Mouse (Mus musculus) limb, embryonic 14.5 days (tissue): ENCODE results near the gene N4bp1. TPM values are rescaled to one million over a fixed set of nuclear protein-coding genes. Genes with fewer than 3 reads are reported as not detected.

Experiments
- ATAC-seq: fragments of 200-750 bp; cut with Nextera tagmentation; 2 replicates; pipeline ENCODE4 v1.8.0; 2017; ENCODE audit warnings: low read depth, moderate number of reproducible peaks, moderate TSS enrichment; ENCODE audit not compliant: low FRiP score
- DNase-seq: peaks from one replicate; pipeline ENCODE4 v3.0.0-alpha.2; 2015; ENCODE audit warnings: low spot score
- H3K27ac ChIP-seq: fragments of 300-500 bp; sonication (generic); replicated peaks from 2 replicates; pipeline ENCODE4 v1.5.1; 2014; ENCODE audit warnings: low read depth, mild to moderate bottlenecking, low read length, moderate library complexity, mixed read lengths
- H3K27me3 ChIP-seq: fragments of 300-500 bp; sonication (generic); 2 replicates; pipeline ENCODE4 v1.6.1; 2014; ENCODE audit warnings: low read length, mixed read lengths; ENCODE audit not compliant: control insufficient read depth, insufficient read depth
- H3K36me3 ChIP-seq: fragments of 300-500 bp; sonication (generic); 2 replicates; pipeline ENCODE4 v1.6.1; 2014; ENCODE audit warnings: mild to moderate bottlenecking, low read length, moderate library complexity, mixed read lengths; ENCODE audit not compliant: control insufficient read depth, insufficient read depth
- H3K4me1 ChIP-seq: fragments of 300-500 bp; sonication (generic); 2 replicates; pipeline ENCODE4 v1.6.1; 2014; ENCODE audit warnings: antibody characterized with exemption, low read length, mixed read lengths; ENCODE audit not compliant: control insufficient read depth, insufficient read depth
- H3K4me2 ChIP-seq: fragments of 300-500 bp; sonication (generic); replicated peaks from 2 replicates; pipeline ENCODE4 v1.6.1; 2014; ENCODE audit warnings: low read depth, mild to moderate bottlenecking, low read length, moderate library complexity; ENCODE audit not compliant: severe bottlenecking
- H3K4me3 ChIP-seq: fragments of 300-500 bp; sonication (generic); replicated peaks from 2 replicates; pipeline ENCODE4 v1.5.1; 2014; ENCODE audit warnings: low read length
- H3K9ac ChIP-seq: fragments of 300-500 bp; sonication (generic); 2 replicates; pipeline ENCODE4 v1.6.1; 2014; ENCODE audit warnings: mild to moderate bottlenecking, low read depth, low read length, moderate library complexity; ENCODE audit not compliant: severe bottlenecking
- H3K9me3 ChIP-seq: fragments of 300-500 bp; sonication (generic); 2 replicates; pipeline ENCODE4 v1.6.1; 2016; ENCODE audit warnings: low read length; ENCODE audit not compliant: control insufficient read depth
- POLR2A ChIP-seq: fragments of 200-500 bp; IDR thresholded peaks from 2 replicates; pipeline ENCODE4 v1.8.0; 2012; ENCODE audit warnings: inconsistent platforms, mild to moderate bottlenecking, moderate library complexity, borderline replicate concordance; ENCODE audit not compliant: insufficient read depth, insufficient read length; ENCODE audit errors: extremely low read depth
- WGBS: fragments of 180-500 bp; shearing (Covaris S2); extraction: QIAGEN DNeasy Blood & Tissue Kit; methylation state at CpG from one replicate; pipeline ENCODE4 v1.1.7; 2014; 5-methylcytosine and 5-hydroxymethylcytosine counted together
- polyA plus RNA-seq, 2 experiments: library from polyadenylated mRNA; depleted of rRNA in 1 of 2; stranded (reverse) in 1 of 2; unstranded in 1 of 2; fragments of >200 nt; fragmentation: Nextera tagmentation in 1 of 2; extraction: Ambion mirVana in 1 of 2; gene quantifications; 2 replicates each; pipeline versions ENCODE4 v1.2.1 to v1.2.3; 2012 to 2014

The N4bp1 gene
- polyA plus RNA-seq, 2 experiments, result 11.8 to 20.3 TPM

DNA sequence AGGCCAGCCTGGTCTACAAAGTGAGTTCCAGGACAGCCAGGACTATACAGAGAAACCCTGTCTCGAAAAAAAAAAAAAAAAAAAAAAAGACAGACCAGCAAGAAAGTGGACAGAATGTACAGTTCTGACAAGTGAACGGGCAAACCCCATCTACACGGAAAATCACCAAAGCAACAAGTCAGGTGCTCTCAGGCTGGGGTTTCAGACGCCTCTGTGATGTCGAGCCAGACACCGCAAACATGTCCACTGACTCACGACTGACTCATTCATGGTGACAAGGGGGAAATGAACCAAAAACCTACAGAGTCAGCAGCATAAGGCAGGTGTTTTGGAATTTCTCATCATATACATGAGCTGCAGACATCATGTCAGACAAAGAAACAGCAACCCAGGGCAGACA is 28.8 kb downstream of the N4bp1 start:
- no peak overlapping the region for H3K4me3 ChIP-seq
- H3K27ac ChIP-seq, result no peak overlapping the region
- no peak for TF ChIP-seq POLR2A
- H3K4me2 ChIP-seq, result no peak overlapping the region
- no peak for ATAC-seq
- H3K9me3 ChIP-seq, result no peaks in the 10 kb centered on the region
- H3K36me3 ChIP-seq, result peaks cover 37% of the 10 kb centered on the region
- WGBS, result 83% methylated on average over 7 of the region's 7 CpGs
- no peak overlapping the region for H3K9ac ChIP-seq
- H3K4me1 ChIP-seq, result peaks cover 3% of the 10 kb centered on the region
- H3K27me3 ChIP-seq, result no peaks in the 10 kb centered on the region
- no peak for DNase-seq

DNA sequence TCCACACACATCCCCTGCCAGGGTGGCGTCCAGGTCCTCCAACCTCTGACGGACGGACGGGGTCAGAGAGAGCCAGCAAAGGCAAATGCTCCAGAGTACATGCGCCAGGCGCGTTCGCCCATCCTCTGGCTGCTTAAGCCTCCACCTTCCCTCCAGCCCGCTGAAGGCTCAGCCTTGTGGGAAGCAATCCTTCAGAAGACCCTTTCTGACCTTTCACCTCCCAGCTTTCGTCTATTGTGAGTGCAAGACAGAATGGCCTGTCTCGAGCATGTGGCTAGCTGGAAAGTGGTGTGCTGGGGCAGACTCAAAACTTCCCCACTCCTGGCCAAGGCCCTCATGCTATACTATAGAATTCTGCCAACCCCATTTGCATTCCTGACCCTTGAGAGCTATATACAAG is 30.4 kb downstream of the N4bp1 start:
- TF ChIP-seq POLR2A, result no peak
- Histone ChIP-seq H3K9me3 (no peaks in the 10 kb centered on the region), H3K27me3 (no peaks in the 10 kb centered on the region), H3K9ac (no peak overlapping the region), H3K4me1 (peaks cover 3% of the 10 kb centered on the region; the same call in 1 of the 2 replicates), H3K4me2 (no peak overlapping the region), H3K27ac (no peak overlapping the region), H3K36me3 (peaks cover 26% of the 10 kb centered on the region), H3K4me3 (no peak overlapping the region)
- 64% methylated on average over 11 of the region's 11 CpGs for WGBS
- DNase-seq (no peak), ATAC-seq (no peak)

DNA sequence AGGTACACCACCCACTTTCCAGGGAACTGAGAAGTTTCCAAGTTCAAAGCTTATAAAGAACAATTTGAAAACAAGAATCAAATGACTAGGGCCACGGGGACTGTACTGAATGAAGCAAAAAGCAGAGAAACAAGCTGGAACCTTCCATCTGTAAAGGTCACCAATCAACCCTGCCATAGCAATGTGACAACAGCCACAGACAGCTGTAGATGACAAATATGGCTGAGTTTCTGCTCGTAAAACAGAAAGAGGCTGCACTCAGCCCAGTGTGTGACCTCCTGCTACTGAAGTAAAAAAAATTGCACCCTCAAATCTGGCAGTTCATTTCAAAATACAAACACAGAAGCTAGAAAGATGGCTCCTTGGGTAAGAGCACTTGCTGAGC is 31.1 kb downstream of the N4bp1 start:
- H3K4me2 ChIP-seq, result no peak overlapping the region
- WGBS, result 79% methylated on average over 2 of the region's 2 CpGs
- no peak overlapping the region for H3K4me3 ChIP-seq
- TF ChIP-seq POLR2A, result no peak
- no peaks in the 10 kb centered on the region for H3K9me3 ChIP-seq
- no peaks in the 10 kb centered on the region for H3K27me3 ChIP-seq
- H3K36me3 ChIP-seq, result peaks cover 21% of the 10 kb centered on the region
- H3K9ac ChIP-seq, result no peak overlapping the region
- H3K4me1 ChIP-seq, result peaks cover 3% of the 10 kb centered on the region; the same call in 1 of the 2 replicates
- no peak for ATAC-seq
- H3K27ac ChIP-seq, result no peak overlapping the region
- no peak for DNase-seq

DNA sequence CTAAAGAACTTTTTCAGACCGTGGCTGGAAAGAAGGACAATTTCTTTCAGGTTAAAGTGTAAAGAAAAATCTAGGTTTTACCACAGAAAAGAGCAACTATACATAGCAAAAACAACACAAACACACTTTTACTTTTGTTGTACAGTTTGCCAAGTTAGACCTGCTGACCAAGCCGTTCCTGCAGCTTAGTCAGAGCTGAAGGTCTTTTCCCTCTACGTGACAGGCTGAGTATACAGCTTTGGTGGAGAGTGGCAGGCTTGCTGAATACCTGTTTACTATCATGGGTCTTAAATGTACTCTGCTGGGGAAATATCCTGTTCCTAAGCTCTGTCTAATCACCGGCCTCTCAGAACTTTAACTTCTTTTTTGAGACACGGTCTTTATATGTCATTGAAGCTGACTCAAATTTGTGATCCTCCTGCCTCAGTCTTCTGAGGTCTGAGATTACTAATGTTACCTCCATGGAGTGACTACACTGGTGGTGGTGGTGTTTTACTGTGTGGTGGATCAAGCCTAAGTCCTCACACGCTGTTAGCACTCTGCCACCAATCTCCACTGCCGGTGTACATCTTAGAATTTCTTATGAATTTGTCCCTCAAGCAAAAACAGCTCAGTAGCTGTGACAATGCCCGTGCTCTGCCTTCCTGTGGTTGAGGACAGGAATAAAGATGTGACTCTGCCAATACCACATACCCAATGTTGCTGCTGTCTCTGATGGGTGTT is 31.6 kb downstream of the N4bp1 start:
- Histone ChIP-seq H3K4me1 (peaks cover 3% of the 10 kb centered on the region; the same call in 1 of the 2 replicates), H3K27me3 (no peaks in the 10 kb centered on the region), H3K9me3 (no peaks in the 10 kb centered on the region), H3K36me3 (peaks cover 16% of the 10 kb centered on the region), H3K27ac (no peak overlapping the region), H3K4me2 (no peak overlapping the region), H3K4me3 (no peak overlapping the region), H3K9ac (no peak overlapping the region)
- 91% methylated on average over 8 of the region's 8 CpGs for WGBS
- DNase-seq, result no peak
- no peak for TF ChIP-seq POLR2A
- ATAC-seq, result no peak

DNA sequence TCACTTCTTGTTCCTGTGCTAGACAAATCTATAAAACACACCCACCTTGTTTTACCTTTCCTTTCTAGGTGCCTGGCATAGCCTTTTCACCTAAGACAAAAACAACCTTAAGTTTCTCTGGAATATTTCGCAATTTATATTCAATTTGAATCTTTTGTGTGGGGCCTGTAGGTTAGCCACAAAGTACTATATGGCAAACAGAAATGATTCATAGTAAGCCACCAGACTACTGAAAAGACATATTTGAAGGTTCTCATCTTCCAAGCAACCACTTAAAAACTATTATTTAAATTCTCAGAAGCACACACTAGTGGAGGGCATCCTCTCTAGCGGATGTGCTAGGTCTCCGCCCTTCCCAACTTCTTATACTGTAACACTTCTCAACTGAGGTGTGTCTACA is 32.6 kb downstream of the N4bp1 start:
- peaks cover 24% of the 10 kb centered on the region for H3K36me3 ChIP-seq
- H3K4me3 ChIP-seq, result no peak overlapping the region
- no peak for TF ChIP-seq POLR2A
- no peak overlapping the region for H3K9ac ChIP-seq
- DNase-seq, result no peak
- H3K27ac ChIP-seq, result no peak overlapping the region
- H3K4me2 ChIP-seq, result no peak overlapping the region
- ATAC-seq, result no peak
- H3K27me3 ChIP-seq, result no peaks in the 10 kb centered on the region
- no peaks in the 10 kb centered on the region; the same call in 1 of the 2 replicates for H3K4me1 ChIP-seq
- 98% methylated on average over 3 of the region's 3 CpGs for WGBS
- no peaks in the 10 kb centered on the region for H3K9me3 ChIP-seq
